Mouse (Mus musculus) CH12.LX (cell line): Measurements from ENCODE around the gene Macrod2. TPM values are rescaled to one million over a fixed set of nuclear protein-coding genes. Genes with fewer than 3 reads are reported as not detected.

Source experiments
- DNase-seq: peaks from one replicate; pipeline ENCODE4 v3.0.0-alpha.2; 2013; ENCODE audit errors: extremely low read depth
- H3K27ac ChIP-seq: 2 replicates; pipeline ENCODE4 v1.5.1; 2012; ENCODE audit warnings: low read depth, mild to moderate bottlenecking, control low read depth, moderate library complexity; ENCODE audit not compliant: insufficient read depth
- H3K27me3 ChIP-seq: replicated peaks from 2 replicates; pipeline ENCODE3; 2012; ENCODE audit warnings: inconsistent platforms
- H3K36me3 ChIP-seq, 2 experiments: replicated peaks in 1 of 2; 2 replicates each; pipeline versions ENCODE3 to v1.6.1; 2012; ENCODE audit warnings: inconsistent platforms in 1 of 2, low read length in 1 of 2, mild to moderate bottlenecking in 1 of 2, mixed read lengths in 1 of 2, moderate library complexity in 1 of 2; ENCODE audit not compliant: control insufficient read depth in 1 of 2, insufficient read depth in 1 of 2
- H3K4me1 ChIP-seq, 2 experiments: 2 replicates each; pipeline ENCODE4 v1.6.1; 2012; ENCODE audit warnings: inconsistent platforms in 1 of 2, moderate library complexity in 1 of 2; ENCODE audit not compliant: insufficient read depth in 2 of 2, control insufficient read depth in 1 of 2
- H3K4me2 ChIP-seq: 2 replicates; pipeline ENCODE4 v1.6.1; 2012; ENCODE audit warnings: low read depth, mild to moderate bottlenecking, control low read depth; ENCODE audit not compliant: poor library complexity, insufficient read depth, severe bottlenecking
- H3K4me3 ChIP-seq, 3 experiments: fragments of 150-350 bp in 1 of 3; sonication (generic) in 1 of 3; replicated peaks in 1 of 3; 2 replicates each; pipeline versions ENCODE3 to v1.5.1; 2011 to 2012; ENCODE audit warnings: low read depth in 2 of 3, low read length in 2 of 3, mild to moderate bottlenecking in 2 of 3, moderate library complexity in 2 of 3, control low read depth in 1 of 3, improper control_type of control experiment in 1 of 3, inconsistent platforms in 1 of 3, mixed read lengths in 1 of 3; ENCODE audit not compliant: poor library complexity in 1 of 3
- H3K79me2 ChIP-seq: replicated peaks from 2 replicates; pipeline ENCODE4 v1.6.1; 2012; ENCODE audit warnings: mild to moderate bottlenecking, moderate library complexity; ENCODE audit not compliant: control insufficient read depth, poor library complexity, insufficient read depth, severe bottlenecking; ENCODE audit errors: extremely low read depth
- H3K9ac ChIP-seq: 2 replicates; pipeline ENCODE4 v1.6.1; 2012; ENCODE audit warnings: low read depth, mild to moderate bottlenecking, control low read depth, moderate library complexity; ENCODE audit not compliant: insufficient read depth
- H3K9me3 ChIP-seq: replicated peaks from 2 replicates; pipeline ENCODE3; 2012; ENCODE audit warnings: low read length, inconsistent platforms, mixed read lengths
- BHLHE40 ChIP-seq: IDR thresholded peaks from 2 replicates; pipeline ENCODE4 v1.6.1; 2011; ENCODE audit warnings: mild to moderate bottlenecking, low read depth, low read length, improper control_type of control experiment
- CTCF ChIP-seq, 2 experiments: IDR thresholded peaks in 1 of 2; conservative IDR thresholded peaks in 1 of 2; 2 replicates each; pipeline ENCODE4 v1.5.1; 2011 to 2012; ENCODE audit warnings: low read depth in 2 of 2, low read length in 2 of 2, improper control_type of control experiment in 1 of 2, inconsistent platforms in 1 of 2, mild to moderate bottlenecking in 1 of 2, moderate library complexity in 1 of 2
- E2F4 ChIP-seq: IDR thresholded peaks from 2 replicates; pipeline ENCODE4 v1.6.1; 2011; ENCODE audit warnings: low read depth, low read length, improper control_type of control experiment; ENCODE audit not compliant: insufficient replicate concordance
- JUN ChIP-seq: IDR thresholded peaks from 2 replicates; pipeline ENCODE4 v1.6.1; 2011; ENCODE audit warnings: low read depth, mild to moderate bottlenecking, low read length, improper control_type of control experiment, moderate library complexity; ENCODE audit not compliant: insufficient read depth
- KAT2A ChIP-seq: IDR thresholded peaks from 2 replicates; pipeline ENCODE4 v1.6.1; 2012; ENCODE audit warnings: low read length, improper control_type of control experiment, inconsistent platforms; ENCODE audit not compliant: insufficient replicate concordance
- MAFK ChIP-seq: IDR thresholded peaks from 2 replicates; pipeline ENCODE4 v1.6.1; 2011; ENCODE audit warnings: low read length, improper control_type of control experiment; ENCODE audit not compliant: insufficient replicate concordance
- MEF2A ChIP-seq: IDR thresholded peaks from 2 replicates; pipeline ENCODE4 v1.6.1; 2014; ENCODE audit warnings: low read depth, mild to moderate bottlenecking, inconsistent platforms, low read length, improper control_type of control experiment, borderline replicate concordance
- MXI1 ChIP-seq: IDR thresholded peaks from 2 replicates; pipeline ENCODE4 v1.6.1; 2011; ENCODE audit warnings: mild to moderate bottlenecking, low read depth, low read length, improper control_type of control experiment
- NRF1 ChIP-seq: IDR thresholded peaks from 2 replicates; pipeline ENCODE4 v1.6.1; 2014; ENCODE audit warnings: low read depth, mild to moderate bottlenecking, inconsistent platforms, low read length, improper control_type of control experiment, moderate library complexity
- POLR2AphosphoS2 ChIP-seq: IDR thresholded peaks from 2 replicates; pipeline ENCODE4 v1.6.1; 2011; ENCODE audit warnings: low read depth, low read length, improper control_type of control experiment
- RAD21 ChIP-seq: IDR thresholded peaks from 2 replicates; pipeline ENCODE4 v1.6.1; 2011; ENCODE audit warnings: low read depth, mild to moderate bottlenecking, low read length, improper control_type of control experiment, moderate library complexity
- SMC3 ChIP-seq: IDR thresholded peaks from 2 replicates; pipeline ENCODE4 v1.6.1; 2011; ENCODE audit warnings: low read depth, low read length, improper control_type of control experiment
- ZC3H11A ChIP-seq: IDR thresholded peaks from 2 replicates; pipeline ENCODE4 v1.6.1; 2012; ENCODE audit warnings: low read depth, mild to moderate bottlenecking, inconsistent platforms, low read length, improper control_type of control experiment
- ZKSCAN1 ChIP-seq: IDR thresholded peaks from 2 replicates; pipeline ENCODE4 v1.6.1; 2012; ENCODE audit warnings: low read depth, inconsistent platforms, low read length, improper control_type of control experiment, borderline replicate concordance
- dilution Hi-C: fragments of 300-500 bp; cut with MboI; formaldehyde crosslinking; loops from 2 replicates; pipeline ENCODE4 v1.14.3; 2020; ENCODE audit warnings: low sequenced_read_pairs; ENCODE audit not compliant: extremely low pct_unique_long_range_greater_than_20kb, extremely low pct_ligation_motif_present
- in situ Hi-C: fragments of 300-500 bp; cut with MboI; formaldehyde crosslinking; loops from 3 replicates; pipeline ENCODE4 v1.14.3; 2019; ENCODE audit warnings: low sequenced_read_pairs, low pct_ligation_motif_present, low pct_unique_long_range_greater_than_20kb, mixed read lengths
- polyA plus RNA-seq: library from polyadenylated mRNA; unstranded; fragments of >175 nt; gene quantifications from 2 replicates; pipeline ENCODE4 v1.2.1, GENCODE M21; 2012; ENCODE audit warnings: low read depth; ENCODE audit not compliant: insufficient read length
- total RNA-seq, 2 experiments: library from RNA; depleted of rRNA; stranded (reverse); fragments of 300-350 nt in 1 of 2; fragments of >200 nt in 1 of 2; gene quantifications; 2 replicates each; pipeline ENCODE4 v1.2.3; 2012 to 2014

Gene Macrod2
- total and polyA plus RNA-seq, 3 experiments, result not detected

DNA sequence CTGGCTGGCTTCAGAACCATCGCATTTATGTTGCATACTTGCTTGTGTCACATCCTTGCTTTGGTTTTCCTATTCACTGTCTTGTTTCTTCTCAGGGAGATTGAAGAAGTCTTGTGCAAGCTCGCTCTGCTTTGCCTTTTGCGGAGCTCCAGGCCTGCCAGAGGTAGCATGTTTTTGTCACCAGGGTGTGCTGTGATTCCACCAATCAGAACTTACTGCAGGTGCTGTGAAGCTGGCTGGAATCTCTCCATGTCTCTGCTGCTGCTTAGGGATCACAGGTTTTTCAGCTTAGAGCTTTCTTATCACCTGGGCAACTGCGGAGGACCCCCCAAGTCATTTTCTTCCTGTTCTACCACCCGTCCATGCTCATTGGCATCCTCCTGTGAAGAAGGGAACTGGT lies 105.8 kb downstream of the Macrod2 start:
- Histone ChIP-seq H3K79me2 (no peaks in the 10 kb centered on the region), H3K9me3 (no peaks in the 10 kb centered on the region), H3K4me2 (no peak overlapping the region), H3K27ac (no peak overlapping the region), H3K4me3 (no peak overlapping the region), H3K27me3 (peaks cover 6% of the 10 kb centered on the region), H3K36me3 (no peaks in the 10 kb centered on the region), H3K4me1 (no peaks in the 10 kb centered on the region), H3K9ac (no peak overlapping the region)
- DNase-seq, result no peak
- dilution Hi-C loops, result no loop called here
- in situ Hi-C loops, result no loop called here
- TF ChIP-seq ZC3H11A (no peak), SMC3 (peak; percentile 26), RAD21 (peak; percentile 43), KAT2A (no peak), E2F4 (no peak), CTCF (conservative IDR thresholded peaks at IDR 0.05 in 1 of 2, IDR thresholded peaks at IDR 0.05 in 1 of 2; ENCODE audit: low read depth in 2 of 2, low read length in 2 of 2) (peak in 1 of 2 experiments; percentile 40; a peak in 2 of 4 replicates)

DNA sequence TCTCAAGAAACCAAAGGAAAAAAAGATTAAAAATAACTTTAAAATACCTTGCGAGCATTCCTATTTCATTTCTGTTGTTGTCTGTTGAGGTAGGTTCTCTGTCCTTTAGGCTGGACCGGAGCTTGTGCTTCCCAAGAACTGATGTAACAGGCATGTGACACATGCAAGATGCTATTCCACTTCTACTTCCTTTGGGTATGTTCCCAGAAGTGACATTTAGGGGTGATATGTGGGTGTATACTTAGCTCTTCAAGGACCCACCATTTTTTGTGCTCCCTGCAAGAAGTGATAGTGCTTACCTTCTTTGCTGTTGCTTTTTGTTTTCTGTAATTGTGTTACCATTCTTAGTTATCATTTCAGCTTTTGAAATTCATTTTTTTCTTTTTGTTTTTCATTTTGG lies 126.4 kb downstream of the Macrod2 start:
- Histone ChIP-seq H3K79me2 (no peaks in the 10 kb centered on the region), H3K4me2 (no peak overlapping the region), H3K36me3 (no peaks in the 10 kb centered on the region), H3K27ac (no peak overlapping the region), H3K4me3 (no peak overlapping the region), H3K9me3 (no peaks in the 10 kb centered on the region), H3K9ac (no peak overlapping the region), H3K4me1 (no peaks in the 10 kb centered on the region), H3K27me3 (no peaks in the 10 kb centered on the region)
- TF ChIP-seq MXI1 (no peak), NRF1 (no peak), JUN (no peak), POLR2AphosphoS2 (no peak), ZKSCAN1 (no peak), MEF2A (no peak), BHLHE40 (no peak), MAFK (no peak)
- no peak for DNase-seq
- in situ Hi-C loops (no loop called here), dilution Hi-C loops (no loop called here)

GRCm38 (mm10) chr2:140530214-140530613 lies 135.1 kb downstream of the Macrod2 start:
- Histone ChIP-seq H3K9ac (no peak overlapping the region), H3K79me2 (no peaks in the 10 kb centered on the region), H3K4me1 (no peaks in the 10 kb centered on the region), H3K4me2 (no peak overlapping the region), H3K4me3 (no peak overlapping the region), H3K36me3 (no peaks in the 10 kb centered on the region), H3K9me3 (no peaks in the 10 kb centered on the region), H3K27me3 (no peaks in the 10 kb centered on the region), H3K27ac (no peak overlapping the region)
- no peak for TF ChIP-seq ZKSCAN1
- TF ChIP-seq RAD21, result peak; percentile 19
- peak in 1 of 2 experiments; percentile 24; a peak in 1 of 4 replicates for TF ChIP-seq CTCF (conservative IDR thresholded peaks at IDR 0.05 in 1 of 2, IDR thresholded peaks at IDR 0.05 in 1 of 2; ENCODE audit: low read depth in 2 of 2, low read length in 2 of 2)
- dilution Hi-C loops (no loop called here), in situ Hi-C loops (no loop called here)
- DNase-seq, result no peak
